Mouse (Mus musculus) heart, adult 2 months (tissue): ENCODE results near the gene Gm49321.

Experiments
- CTCF ChIP-seq: fragments of 200-600 bp; IDR thresholded peaks from 2 replicates; pipeline ENCODE4 v1.8.1; 2022; ENCODE audit warnings: antibody characterized with exemption, mild to moderate bottlenecking, moderate library complexity
- POLR2A ChIP-seq: fragments of 200-500 bp; IDR thresholded peaks from 2 replicates; pipeline ENCODE4 v1.6.1; 2011; ENCODE audit warnings: mild to moderate bottlenecking, low read depth, low read length, control low read depth; ENCODE audit not compliant: insufficient read depth

- TF ChIP-seq CTCF (no peak), POLR2A (no peak)
Observed at GRCm38 (mm10) chr12:73905041-73905440, 32.4 kb upstream of the Gm49321 start.
